Mouse (Mus musculus) cerebellum, adult 2 months (tissue): Measurements from ENCODE around the gene Aldh8a1. TPM values are rescaled to one million over a fixed set of nuclear protein-coding genes. Genes with fewer than 3 reads are reported as not detected.

Experiments
- DNase-seq, 2 experiments: peaks; one replicate each; pipeline ENCODE4 v3.0.0; 2021
- H3K27ac ChIP-seq: fragments of 200-500 bp; 2 replicates; pipeline ENCODE4 v1.5.1; 2012; ENCODE audit warnings: low read length, control low read depth, inconsistent platforms; ENCODE audit not compliant: insufficient read depth
- H3K27me3 ChIP-seq: fragments of 200-500 bp; 2 replicates; pipeline ENCODE4 v1.6.1; 2012; ENCODE audit warnings: inconsistent platforms, mild to moderate bottlenecking, low read length, moderate library complexity; ENCODE audit not compliant: control insufficient read depth, insufficient read depth
- H3K4me1 ChIP-seq: fragments of 200-500 bp; 2 replicates; pipeline ENCODE4 v1.6.1; 2011; ENCODE audit warnings: low read length; ENCODE audit not compliant: control insufficient read depth, insufficient read depth
- H3K4me3 ChIP-seq: fragments of 200-500 bp; replicated peaks from 2 replicates; pipeline ENCODE3; 2011; ENCODE audit warnings: mild to moderate bottlenecking, low read depth, low read length, control low read depth; ENCODE audit not compliant: insufficient read depth
- CTCF ChIP-seq: fragments of 200-500 bp; IDR thresholded peaks from 2 replicates; pipeline ENCODE4 v1.5.1; 2011; ENCODE audit warnings: low read depth, mild to moderate bottlenecking, control low read depth, low read length, moderate library complexity, borderline replicate concordance; ENCODE audit not compliant: insufficient read depth
- POLR2A ChIP-seq: fragments of 200-500 bp; IDR thresholded peaks from 2 replicates; pipeline ENCODE4 v1.6.1; 2011; ENCODE audit warnings: low read length, control low read depth, borderline replicate concordance; ENCODE audit not compliant: insufficient read depth
- WGBS: fragments of 180-500 bp; shearing (Covaris S2); methylation state at CpG from one replicate; pipeline ENCODE4 v1.1.7; 2018; 5-methylcytosine and 5-hydroxymethylcytosine counted together
- polyA plus RNA-seq: library from polyadenylated mRNA; depleted of rRNA; stranded (reverse); fragments of >200 nt; gene quantifications from 2 replicates; pipeline ENCODE4 v1.2.3, GENCODE M21; 2012

Aldh8a1 gene
- polyA plus RNA-seq, 1 experiment: 0.11 TPM

DNA sequence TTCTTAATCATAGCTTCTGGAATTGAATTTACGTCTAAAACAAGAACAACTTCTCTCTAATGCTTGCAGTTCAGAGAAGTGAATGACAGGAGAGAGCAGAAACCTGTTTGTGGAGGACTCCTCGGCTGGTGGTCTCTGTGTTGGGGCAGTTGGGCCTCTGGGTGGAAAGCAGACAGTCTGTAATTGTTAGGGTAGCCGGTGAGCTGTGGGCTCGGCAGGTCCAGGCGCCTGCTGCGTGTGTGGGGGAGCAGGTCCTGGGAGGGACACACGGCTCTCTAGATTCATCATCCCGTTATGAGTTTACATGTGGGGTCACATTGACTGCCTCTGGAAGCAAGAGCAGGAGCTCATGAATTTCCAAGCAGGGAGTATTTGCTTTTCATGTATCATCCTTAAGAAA lies 22.5 kb downstream of the Aldh8a1 start:
- no peak for DNase-seq
- H3K27me3 ChIP-seq: no peaks in the 10 kb centered on the region
- TF ChIP-seq POLR2A (no peak), CTCF (no peak)
- 57% methylated on average over 8 of the region's 8 CpGs for WGBS
- H3K4me1 ChIP-seq: no peaks in the 10 kb centered on the region
- no peak overlapping the region for H3K27ac ChIP-seq
- H3K4me3 ChIP-seq: no peak overlapping the region

GRCm38 (mm10) chr10:21400031-21400430 lies 22.9 kb downstream of the Aldh8a1 start:
- 53% methylated on average over 7 of the region's 7 CpGs for WGBS
- H3K4me1 ChIP-seq: no peaks in the 10 kb centered on the region
- no peak for TF ChIP-seq CTCF

GRCm38 (mm10) chr10:21400453-21400852 lies 23.4 kb downstream of the Aldh8a1 start:
- Histone ChIP-seq H3K27me3 (no peaks in the 10 kb centered on the region), H3K4me1 (no peaks in the 10 kb centered on the region), H3K27ac (no peak overlapping the region), H3K4me3 (no peak overlapping the region)
- no peak for TF ChIP-seq POLR2A
- 74% methylated on average over 2 of the region's 2 CpGs for WGBS
- no peak for DNase-seq

More at GRCm38 (mm10) chr10:21400031-21400430, 22.9 kb downstream of the Aldh8a1 start:
- Histone ChIP-seq H3K4me3 (no peak overlapping the region), H3K27me3 (no peaks in the 10 kb centered on the region), H3K27ac (no peak overlapping the region)
- no peak for DNase-seq

GRCm38 (mm10) chr10:21401259-21401658 lies 24.2 kb downstream of the Aldh8a1 start:
- no peak overlapping the region for H3K4me3 ChIP-seq
- WGBS: 15% methylated on average over 4 of the region's 4 CpGs
- no peak for DNase-seq
- H3K27ac ChIP-seq: no peak overlapping the region
- no peak for TF ChIP-seq POLR2A
- no peak for TF ChIP-seq CTCF
- H3K27me3 ChIP-seq: no peaks in the 10 kb centered on the region
- no peaks in the 10 kb centered on the region for H3K4me1 ChIP-seq

DNA sequence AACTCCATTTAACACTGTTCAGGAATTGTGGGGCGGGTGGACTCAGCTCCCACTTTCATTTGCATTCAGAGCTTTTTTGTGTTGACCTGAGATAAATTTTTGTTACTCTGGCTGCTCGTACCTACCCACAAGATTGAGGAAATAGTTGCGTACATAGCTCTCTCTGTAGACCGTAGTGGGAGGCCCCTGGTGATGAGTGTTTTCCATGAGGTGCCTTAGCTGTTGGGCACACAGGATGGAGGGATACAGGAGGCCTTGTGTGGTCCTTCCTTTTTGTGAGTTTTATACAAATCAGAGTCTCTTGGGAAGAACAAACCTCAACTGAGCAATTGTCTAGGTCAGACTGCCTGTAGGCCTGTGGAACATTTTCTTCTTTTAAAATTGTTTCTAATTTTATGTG lies 27.7 kb downstream of the Aldh8a1 start:
- WGBS: 93% methylated on average over 4 of the region's 4 CpGs
- Histone ChIP-seq H3K27me3 (no peaks in the 10 kb centered on the region), H3K4me1 (no peaks in the 10 kb centered on the region), H3K4me3 (no peak overlapping the region), H3K27ac (no peak overlapping the region)
- TF ChIP-seq CTCF: no peak
- no peak for TF ChIP-seq POLR2A
- DNase-seq: no peak

GRCm38 (mm10) chr10:21405707-21406534 lies 28.8 kb downstream of the Aldh8a1 start:
- Histone ChIP-seq H3K27me3 (no peaks in the 10 kb centered on the region), H3K4me1 (no peaks in the 10 kb centered on the region), H3K27ac (no peak overlapping the region), H3K4me3 (no peak overlapping the region)
- TF ChIP-seq CTCF (no peak), POLR2A (no peak)
- peak in 1 of 2 experiments; percentile 28 for DNase-seq
- 73% methylated on average over 11 of the region's 11 CpGs for WGBS

GRCm38 (mm10) chr10:21410711-21411110 lies 33.6 kb downstream of the Aldh8a1 start:
- Histone ChIP-seq H3K27me3 (no peaks in the 10 kb centered on the region), H3K4me3 (no peak overlapping the region), H3K4me1 (no peaks in the 10 kb centered on the region), H3K27ac (no peak overlapping the region)
- TF ChIP-seq CTCF (no peak), POLR2A (no peak)
- WGBS: 60% methylated on average over 5 of the region's 5 CpGs
- DNase-seq: no peak

- no peak for TF ChIP-seq POLR2A
- TF ChIP-seq CTCF: no peak
- Histone ChIP-seq H3K4me1 (no peaks in the 10 kb centered on the region), H3K4me3 (no peak overlapping the region), H3K27me3 (no peaks in the 10 kb centered on the region), H3K27ac (no peak overlapping the region)
- no peak for DNase-seq
- WGBS: 71% methylated on average over 6 of the region's 6 CpGs
Measured at GRCm38 (mm10) chr10:21411621-21412205, 34.6 kb downstream of the Aldh8a1 start.
